Mouse (Mus musculus): ENCODE data around the gene Cacna1f.

GRCm38 (mm10) chrX:7606783-7607182, at the start of gene Cacna1f:
- TF ChIP-seq GATA1 (IDR thresholded peaks at IDR 0.05; ENCODE audit: borderline replicate concordance, low read length) (no peak), FLI1 (IDR thresholded peaks at IDR 0.05; ENCODE audit: low read length) (no peak)
